Mouse (Mus musculus): ENCODE measurements around the gene Foxc2. TPM values are rescaled to one million over a fixed set of nuclear protein-coding genes. Genes with fewer than 3 reads are reported as not detected.

The Foxc2 gene
- polyA plus RNA-seq (2014; fragmentation: Nextera tagmentation; extraction: Ambion mirVana) = 2.9 and 3.1 TPM in 2 replicates

- WGBS = under 1% methylated on average over 25 of the region's 25 CpGs
- H3K27ac ChIP-seq = no peak within 1 kb of the TSS; the same call in 1 of the 2 replicates
Measured at GRCm38 (mm10) chr8:121115948-121116347, at the start of gene Foxc2. Gene Foxc2 (plus strand): TSS chr8:121116171.

GRCm38 (mm10) chr8:121071454-121071853, 44.5 kb upstream of the Foxc2 start:
- peaks cover 83% of the 10 kb centered on the region for H3K27me3 ChIP-seq (ENCODE audit: control insufficient read depth, insufficient read depth, low read length)
- no peak overlapping the region for H3K27ac ChIP-seq
- DNase-seq (ENCODE audit: low spot score) = no peak
- H3K4me1 ChIP-seq (replicated peaks; ENCODE audit: control insufficient read depth, insufficient read depth, low read length) = no peaks in the 10 kb centered on the region
- H3K9ac ChIP-seq = no peak overlapping the region
- WGBS = 2% methylated on average over 12 of the region's 12 CpGs
- ATAC-seq (ENCODE audit: low FRiP score) = no peak
- no peaks in the 10 kb centered on the region for H3K9me3 ChIP-seq (ENCODE audit: control insufficient read depth, low read length)
- H3K4me2 ChIP-seq (replicated peaks) = no peak overlapping the region
- no peak overlapping the region for H3K4me3 ChIP-seq (replicated peaks; ENCODE audit: low read length)
- no peaks in the 10 kb centered on the region for H3K36me3 ChIP-seq (replicated peaks; ENCODE audit: control insufficient read depth, insufficient read depth)

More at GRCm38 (mm10) chr8:121115948-121116347, at the start of gene Foxc2:
- DNase-seq (ENCODE audit: low spot score) (peak; percentile 80), ATAC-seq (ENCODE audit: low FRiP score) (no peak)
- H3K36me3 ChIP-seq (replicated peaks; ENCODE audit: control insufficient read depth, insufficient read depth) = no peaks in the 10 kb centered on the region
- H3K4me3 ChIP-seq (replicated peaks; ENCODE audit: low read length) = peak within 1 kb of the TSS; percentile 28
- H3K9ac ChIP-seq = peak within 1 kb of the TSS; percentile 41; the same call in 1 of the 2 replicates
- H3K4me1 ChIP-seq (replicated peaks; ENCODE audit: control insufficient read depth, insufficient read depth, low read length) = no peaks in the 10 kb centered on the region
- H3K9me3 ChIP-seq (ENCODE audit: control insufficient read depth, low read length) = no peaks in the 10 kb centered on the region
- peak within 1 kb of the TSS; percentile 53 for H3K4me2 ChIP-seq (replicated peaks)
- peaks cover 85% of the 10 kb centered on the region for H3K27me3 ChIP-seq (ENCODE audit: control insufficient read depth, insufficient read depth, low read length)

DNA sequence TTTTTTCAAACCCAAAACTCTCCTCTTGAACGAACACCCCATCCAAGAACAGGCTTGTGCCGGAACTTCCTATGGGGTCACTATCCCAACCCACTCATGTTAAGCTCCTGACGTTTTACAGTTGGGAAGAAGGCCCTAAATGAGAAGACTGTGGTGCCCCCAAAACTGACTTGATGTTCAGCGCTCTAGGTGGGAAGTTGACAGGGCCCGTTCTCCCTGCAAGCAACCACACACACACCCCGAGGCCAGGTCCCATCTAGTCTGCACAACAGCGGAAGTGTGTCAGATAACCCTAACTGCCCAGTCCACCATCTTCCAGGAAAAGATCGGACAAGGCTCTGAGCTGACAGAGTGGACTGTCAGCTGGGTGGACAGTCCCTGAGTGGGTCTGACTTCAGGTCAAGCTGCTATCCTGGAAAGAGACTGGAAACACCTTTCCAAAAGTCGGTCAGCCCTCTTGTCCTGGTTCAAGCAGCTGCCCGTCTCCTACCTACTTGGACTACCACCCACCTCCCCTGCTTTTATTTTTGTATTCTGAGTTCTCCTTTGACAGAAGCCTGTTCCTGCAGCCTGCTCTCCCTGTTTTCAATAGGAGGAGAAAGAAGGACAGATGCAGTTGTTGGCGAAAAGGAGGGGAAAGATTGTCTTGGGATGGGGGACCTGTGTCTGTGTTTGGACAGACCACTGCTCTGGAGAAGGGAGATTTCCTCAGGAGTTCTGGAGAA, 43.4 kb upstream of the Foxc2 start:
- no peak for ATAC-seq (ENCODE audit: low FRiP score)
- H3K36me3 ChIP-seq (replicated peaks; ENCODE audit: control insufficient read depth, insufficient read depth) = no peaks in the 10 kb centered on the region
- 11% methylated on average over 11 of the region's 11 CpGs for WGBS
- H3K9me3 ChIP-seq (ENCODE audit: control insufficient read depth, low read length) = no peaks in the 10 kb centered on the region
- H3K27me3 ChIP-seq (ENCODE audit: control insufficient read depth, insufficient read depth, low read length) = peaks cover 94% of the 10 kb centered on the region
- no peak overlapping the region for H3K4me2 ChIP-seq (replicated peaks)
- H3K4me3 ChIP-seq (replicated peaks; ENCODE audit: low read length) = no peak overlapping the region
- no peaks in the 10 kb centered on the region for H3K4me1 ChIP-seq (replicated peaks; ENCODE audit: control insufficient read depth, insufficient read depth, low read length)
- H3K27ac ChIP-seq = no peak overlapping the region
- H3K9ac ChIP-seq = no peak overlapping the region
- DNase-seq (ENCODE audit: low spot score) = no peak

DNA sequence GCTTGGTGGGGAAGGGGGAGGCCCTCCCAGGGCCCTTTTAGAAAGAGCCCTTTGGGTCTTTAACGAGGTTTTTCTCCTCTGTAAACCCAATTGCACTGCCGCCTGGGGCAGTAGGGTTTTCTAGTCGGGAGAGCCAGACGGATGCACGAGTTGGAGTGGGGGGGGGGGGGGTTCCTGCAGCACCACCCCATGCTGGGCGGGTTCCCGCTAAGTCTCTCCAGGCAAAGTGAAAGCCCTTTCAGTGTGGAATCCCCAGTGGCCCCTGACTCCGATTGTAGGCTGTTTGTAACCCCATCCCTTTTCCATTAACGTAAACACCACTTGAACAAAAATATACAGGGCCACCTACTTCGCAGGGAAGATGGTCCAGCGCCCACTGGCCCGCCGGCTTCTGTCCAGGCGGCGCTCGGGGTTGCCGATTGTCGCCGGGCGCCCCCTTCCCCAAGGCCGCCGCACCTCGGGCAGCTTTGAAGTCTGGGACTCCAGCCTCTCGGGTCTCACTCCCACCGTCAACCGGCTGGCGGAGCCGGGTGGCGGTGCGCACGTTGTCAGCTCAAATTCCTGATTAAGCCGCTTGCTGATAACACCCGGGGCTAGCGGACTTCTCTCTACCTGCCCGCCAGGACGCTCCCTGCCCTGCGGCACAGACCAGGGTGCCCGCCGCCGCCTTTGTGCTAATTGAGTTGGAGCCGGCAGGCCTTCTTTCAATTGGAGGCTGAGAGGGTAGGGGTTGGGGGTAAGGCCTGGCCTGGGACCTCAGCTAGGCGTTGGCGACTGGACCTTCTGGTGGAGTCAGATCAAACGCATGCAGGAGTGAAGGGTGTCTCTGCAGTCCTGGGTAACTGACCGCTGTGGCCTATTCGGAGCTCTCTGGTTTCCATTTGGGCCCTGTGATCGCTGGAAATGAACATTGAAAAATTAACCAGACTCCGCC, 42.5 kb upstream of the Foxc2 start:
- H3K36me3 ChIP-seq (replicated peaks; ENCODE audit: control insufficient read depth, insufficient read depth) = no peaks in the 10 kb centered on the region
- H3K4me1 ChIP-seq (replicated peaks; ENCODE audit: control insufficient read depth, insufficient read depth, low read length) = no peaks in the 10 kb centered on the region
- ATAC-seq (ENCODE audit: low FRiP score) (no peak), DNase-seq (ENCODE audit: low spot score) (no peak)
- H3K27ac ChIP-seq = no peak overlapping the region
- WGBS = under 1% methylated on average over 48 of the region's 48 CpGs
- peaks cover 98% of the 10 kb centered on the region for H3K27me3 ChIP-seq (ENCODE audit: control insufficient read depth, insufficient read depth, low read length)
- no peak overlapping the region for H3K4me3 ChIP-seq (replicated peaks; ENCODE audit: low read length)
- no peak overlapping the region; the same call in 1 of the 2 replicates for H3K4me2 ChIP-seq (replicated peaks)
- no peak overlapping the region for H3K9ac ChIP-seq
- no peaks in the 10 kb centered on the region for H3K9me3 ChIP-seq (ENCODE audit: control insufficient read depth, low read length)

DNA sequence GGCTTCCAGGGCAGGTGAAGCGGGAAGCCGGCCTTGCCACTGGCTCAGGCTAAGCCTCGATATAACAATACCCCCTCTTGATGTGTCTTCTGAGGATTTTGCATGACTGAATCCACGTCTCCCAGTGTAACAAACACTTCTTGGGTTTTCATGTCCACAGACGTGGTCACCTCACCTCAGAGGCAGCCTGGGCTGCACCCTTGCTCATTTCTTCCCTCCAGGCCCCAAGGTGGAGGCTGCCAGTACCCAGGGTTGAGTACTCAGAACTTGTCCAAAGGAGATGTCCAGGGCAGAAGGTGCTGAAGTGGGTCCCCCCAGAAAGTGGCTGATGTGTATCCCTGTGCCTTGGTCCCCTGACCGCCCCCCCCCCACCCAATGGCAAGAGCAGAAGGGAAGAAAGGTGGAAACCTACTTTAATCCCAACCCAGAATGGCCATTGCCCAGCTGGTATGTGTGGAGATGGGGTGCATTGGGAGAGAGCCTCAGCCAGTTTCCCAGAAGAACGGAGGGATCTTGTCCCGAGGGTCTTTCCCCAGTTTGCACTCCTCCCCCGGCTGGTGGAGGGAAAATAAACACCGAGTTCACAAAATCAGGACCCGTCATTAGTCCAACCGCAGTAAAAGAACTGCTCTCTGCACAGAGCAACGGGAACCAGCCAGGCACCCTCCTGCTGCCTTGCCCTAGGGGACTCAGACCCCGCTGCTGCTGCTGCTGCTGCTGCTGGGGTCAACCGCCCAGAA, 41.7 kb upstream of the Foxc2 start:
- WGBS = 2% methylated on average over 15 of the region's 15 CpGs
- DNase-seq (ENCODE audit: low spot score) (no peak), ATAC-seq (ENCODE audit: low FRiP score) (no peak)
- Histone ChIP-seq H3K27me3 (ENCODE audit: control insufficient read depth, insufficient read depth, low read length) (peaks cover 98% of the 10 kb centered on the region), H3K36me3 (replicated peaks; ENCODE audit: control insufficient read depth, insufficient read depth) (no peaks in the 10 kb centered on the region), H3K27ac (no peak overlapping the region), H3K4me2 (replicated peaks) (no peak overlapping the region), H3K4me1 (replicated peaks; ENCODE audit: control insufficient read depth, insufficient read depth, low read length) (no peaks in the 10 kb centered on the region), H3K9ac (no peak overlapping the region), H3K4me3 (replicated peaks; ENCODE audit: low read length) (no peak overlapping the region), H3K9me3 (ENCODE audit: control insufficient read depth, low read length) (no peaks in the 10 kb centered on the region)

DNA sequence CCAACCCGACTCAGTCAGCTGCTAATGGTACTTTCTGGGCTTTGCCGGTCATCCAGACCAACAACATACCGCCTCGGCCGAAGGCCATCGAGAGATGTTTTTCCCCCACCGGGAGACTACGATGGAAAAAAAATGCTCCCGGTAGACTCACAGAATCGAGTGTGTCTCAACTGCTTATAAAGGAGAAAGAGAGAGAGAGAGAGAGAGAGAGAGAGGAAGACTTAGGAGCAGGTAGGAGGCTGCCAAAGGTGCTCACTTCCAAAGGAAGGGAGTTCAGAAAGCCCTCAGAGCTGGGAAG, 41.2 kb upstream of the Foxc2 start:
- DNase-seq (ENCODE audit: low spot score) (no peak), ATAC-seq (ENCODE audit: low FRiP score) (no peak)
- Histone ChIP-seq H3K4me3 (replicated peaks; ENCODE audit: low read length) (no peak overlapping the region), H3K4me2 (replicated peaks) (no peak overlapping the region), H3K9me3 (ENCODE audit: control insufficient read depth, low read length) (no peaks in the 10 kb centered on the region), H3K27me3 (ENCODE audit: control insufficient read depth, insufficient read depth, low read length) (peaks cover 98% of the 10 kb centered on the region), H3K27ac (no peak overlapping the region), H3K4me1 (replicated peaks; ENCODE audit: control insufficient read depth, insufficient read depth, low read length) (no peaks in the 10 kb centered on the region), H3K36me3 (replicated peaks; ENCODE audit: control insufficient read depth, insufficient read depth) (no peaks in the 10 kb centered on the region), H3K9ac (no peak overlapping the region)
- WGBS = 2% methylated on average over 10 of the region's 10 CpGs

DNA sequence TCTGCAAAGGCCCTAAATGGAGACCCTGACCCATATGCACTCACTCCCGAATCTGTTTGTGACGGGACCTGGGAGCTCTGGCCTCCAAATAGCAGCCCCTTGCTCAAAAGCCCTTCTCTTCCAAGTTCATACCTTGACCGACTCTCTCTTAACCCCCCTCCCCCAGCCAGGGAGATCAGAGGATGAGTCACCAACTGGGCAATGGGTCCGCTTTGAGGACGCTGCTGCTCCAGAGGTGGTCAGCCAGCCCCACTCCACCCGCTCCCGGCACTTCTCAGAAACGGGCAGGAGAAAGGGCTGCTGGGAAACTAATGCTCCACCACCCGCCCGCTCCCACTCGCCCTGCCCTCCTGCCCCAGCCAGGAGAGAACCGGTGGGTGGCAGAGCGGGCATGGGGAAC, 40.0 kb upstream of the Foxc2 start:
- no peak overlapping the region for H3K9ac ChIP-seq
- no peaks in the 10 kb centered on the region for H3K4me1 ChIP-seq (replicated peaks; ENCODE audit: control insufficient read depth, insufficient read depth, low read length)
- H3K9me3 ChIP-seq (ENCODE audit: control insufficient read depth, low read length) = no peaks in the 10 kb centered on the region
- WGBS = under 1% methylated on average over 13 of the region's 13 CpGs
- no peak for DNase-seq (ENCODE audit: low spot score)
- no peak for ATAC-seq (ENCODE audit: low FRiP score)
- no peak overlapping the region for H3K27ac ChIP-seq
- peaks cover 98% of the 10 kb centered on the region for H3K27me3 ChIP-seq (ENCODE audit: control insufficient read depth, insufficient read depth, low read length)
- no peaks in the 10 kb centered on the region for H3K36me3 ChIP-seq (replicated peaks; ENCODE audit: control insufficient read depth, insufficient read depth)
- no peak overlapping the region for H3K4me3 ChIP-seq (replicated peaks; ENCODE audit: low read length)
- no peak overlapping the region for H3K4me2 ChIP-seq (replicated peaks)

DNA sequence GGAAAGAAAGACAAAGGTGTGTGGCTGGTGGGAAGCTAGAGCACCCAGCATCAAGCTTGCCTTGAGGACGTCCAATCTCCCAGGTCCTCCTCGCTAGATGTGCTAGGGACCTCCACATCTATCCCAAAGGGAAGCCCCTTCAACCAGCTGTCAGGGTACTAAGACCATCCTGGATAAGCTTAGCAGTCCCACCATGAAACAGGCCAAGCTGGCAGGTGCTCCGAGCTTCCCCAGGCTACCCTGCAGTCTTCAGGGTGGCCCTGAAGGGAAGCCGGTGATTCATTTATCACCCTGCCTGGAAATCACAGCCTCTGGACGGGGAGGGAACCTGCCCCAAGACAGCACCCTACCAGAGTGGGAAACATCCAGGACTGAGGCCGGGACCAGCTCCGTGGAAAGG, 39.4 kb upstream of the Foxc2 start:
- no peak for DNase-seq (ENCODE audit: low spot score)
- WGBS = 4% methylated on average over 7 of the region's 7 CpGs
- H3K4me1 ChIP-seq (replicated peaks; ENCODE audit: control insufficient read depth, insufficient read depth, low read length) = no peaks in the 10 kb centered on the region
- H3K9ac ChIP-seq = no peak overlapping the region
- no peak overlapping the region for H3K4me3 ChIP-seq (replicated peaks; ENCODE audit: low read length)
- no peak overlapping the region for H3K27ac ChIP-seq
- H3K4me2 ChIP-seq (replicated peaks) = no peak overlapping the region
- H3K27me3 ChIP-seq (ENCODE audit: control insufficient read depth, insufficient read depth, low read length) = peaks cover 98% of the 10 kb centered on the region
- ATAC-seq (ENCODE audit: low FRiP score) = no peak
- no peaks in the 10 kb centered on the region for H3K9me3 ChIP-seq (ENCODE audit: control insufficient read depth, low read length)
- no peaks in the 10 kb centered on the region for H3K36me3 ChIP-seq (replicated peaks; ENCODE audit: control insufficient read depth, insufficient read depth)

GRCm38 (mm10) chr8:121078721-121079120, 37.2 kb upstream of the Foxc2 start:
- Histone ChIP-seq H3K9me3 (ENCODE audit: control insufficient read depth, low read length) (no peaks in the 10 kb centered on the region), H3K27me3 (ENCODE audit: control insufficient read depth, insufficient read depth, low read length) (peaks cover 98% of the 10 kb centered on the region), H3K27ac (no peak overlapping the region), H3K36me3 (replicated peaks; ENCODE audit: control insufficient read depth, insufficient read depth) (no peaks in the 10 kb centered on the region), H3K4me2 (replicated peaks) (no peak overlapping the region), H3K4me1 (replicated peaks; ENCODE audit: control insufficient read depth, insufficient read depth, low read length) (peaks cover 11% of the 10 kb centered on the region; the same call in 1 of the 2 replicates), H3K9ac (no peak overlapping the region), H3K4me3 (replicated peaks; ENCODE audit: low read length) (no peak overlapping the region)
- WGBS = 2% methylated on average over 14 of the region's 14 CpGs
- DNase-seq (ENCODE audit: low spot score) = no peak
- ATAC-seq (ENCODE audit: low FRiP score) = no peak
